Mouse (Mus musculus): ENCODE data around the gene Cd4.

The Cd4 gene

GRCm38 (mm10) chr6:124883351-124883750 is 4.7 kb downstream of the Cd4 start:
- DNase-seq, result no peak

GRCm38 (mm10) chr6:124881821-124882220 is 6.2 kb downstream of the Cd4 start:
- no peak for DNase-seq

- no peak for DNase-seq
Measured at GRCm38 (mm10) chr6:124879390-124879789, 8.6 kb downstream of the Cd4 start.

- DNase-seq, result no peak
Measured at GRCm38 (mm10) chr6:124874348-124874747, 13.7 kb downstream of the Cd4 start.

- DNase-seq, result no peak
Measured at GRCm38 (mm10) chr6:124866560-124866959, 21.5 kb downstream of the Cd4 start.

- DNase-seq, result no peak
Measured at GRCm38 (mm10) chr6:124865766-124866362, 22.2 kb downstream of the Cd4 start.

GRCm38 (mm10) chr6:124863658-124864298 is 24.2 kb downstream of the Cd4 start, which contains the start of gene Gpr162:
Gpr162 (minus strand) TSS chr6:124863983.
- DNase-seq, result peak; percentile 75

GRCm38 (mm10) chr6:124863125-124863657 is 24.8 kb downstream of the Cd4 start:
- peak; percentile 48 for DNase-seq

- DNase-seq, result no peak
Measured at GRCm38 (mm10) chr6:124862406-124863124, 25.5 kb downstream of the Cd4 start.

GRCm38 (mm10) chr6:124861802-124862201 is 26.2 kb downstream of the Cd4 start:
- no peak for DNase-seq

GRCm38 (mm10) chr6:124861266-124861665 is 26.8 kb downstream of the Cd4 start:
- DNase-seq, result no peak

- no peak for DNase-seq
Measured at GRCm38 (mm10) chr6:124860511-124860910, 27.5 kb downstream of the Cd4 start.

- peak; percentile 93 for DNase-seq
Measured at GRCm38 (mm10) chr6:124859725-124860124, 28.3 kb downstream of the Cd4 start.

GRCm38 (mm10) chr6:124858561-124859318 is 29.3 kb downstream of the Cd4 start:
- no peak for DNase-seq

- peak; percentile 56 for DNase-seq
Measured at GRCm38 (mm10) chr6:124857840-124858530, 30.0 kb downstream of the Cd4 start.

- peak; percentile 93 for DNase-seq
Measured at GRCm38 (mm10) chr6:124856916-124857839, 30.8 kb downstream of the Cd4 start, which contains the start of gene P3h3. P3h3 (minus strand) TSS chr6:124857752.

GRCm38 (mm10) chr6:124856321-124856720 is 31.7 kb downstream of the Cd4 start:
- peak; percentile 45 for DNase-seq

- no peak for DNase-seq
Measured at GRCm38 (mm10) chr6:124854647-124855046, 33.4 kb downstream of the Cd4 start.

GRCm38 (mm10) chr6:124850535-124850934 is 37.5 kb downstream of the Cd4 start:
- no peak for DNase-seq

- peak; percentile 97 for DNase-seq
Measured at GRCm38 (mm10) chr6:124847305-124847704, 40.7 kb downstream of the Cd4 start.

Data from cerebellum, adult 8-10 months (tissue).